Mouse (Mus musculus): ENCODE data around the gene Cnnm4. TPM values are rescaled to one million over a fixed set of nuclear protein-coding genes. Genes with fewer than 3 reads are reported as not detected.

The Cnnm4 gene
- total and polyA plus RNA-seq, 3 experiments, result 3.1 to 8.6 (median 4.5) TPM

- H3K4me3 ChIP-seq (ENCODE audit: low read depth, low read length), result no peak overlapping the region
- DNase-seq (ENCODE audit: low spot score), result no peak
- peaks cover 26% of the 10 kb centered on the region for H3K36me3 ChIP-seq (replicated peaks)
- H3K9me3 ChIP-seq (replicated peaks), result no peaks in the 10 kb centered on the region
- ATAC-seq (ENCODE audit: extremely low read depth, insufficient number of reproducible peaks, low FRiP score, poor library complexity, severe bottlenecking), result no peak
- peaks cover 25% of the 10 kb centered on the region for H3K4me1 ChIP-seq (ENCODE audit: insufficient read depth, low read depth, low read length)
- no peaks in the 10 kb centered on the region for H3K27me3 ChIP-seq (ENCODE audit: insufficient read depth, low read length)
- TF ChIP-seq CTCF (IDR thresholded peaks at IDR 0.05; ENCODE audit: low read depth, low read length) (no peak), GATA2 (IDR thresholded peaks at IDR 0.05; ENCODE audit: borderline replicate concordance, low read depth, low read length) (no peak), POLR2AphosphoS5 (IDR thresholded peaks at IDR 0.05; ENCODE audit: insufficient replicate concordance, low read depth, low read length) (no peak), GATA1 (IDR thresholded peaks at IDR 0.05; ENCODE audit: borderline replicate concordance, low read length) (no peak), TAL1 (conservative IDR thresholded peaks at IDR 0.05; ENCODE audit: low read depth, low read length) (no peak)
Measured at GRCm38 (mm10) chr1:36508238-36508637, 36.8 kb downstream of the Cnnm4 start.

- TF ChIP-seq TAL1 (conservative IDR thresholded peaks at IDR 0.05; ENCODE audit: low read depth, low read length) (no peak), CTCF (IDR thresholded peaks at IDR 0.05; ENCODE audit: low read depth, low read length) (peak; percentile 37; the same call in 1 of the 2 replicates)
- H3K4me1 ChIP-seq (ENCODE audit: insufficient read depth, low read depth, low read length), result peaks cover 52% of the 10 kb centered on the region
- peak within 1 kb of the TSS; percentile 84 for H3K4me3 ChIP-seq (ENCODE audit: low read depth, low read length)
- peaks cover 41% of the 10 kb centered on the region for H3K36me3 ChIP-seq (replicated peaks)
- ATAC-seq (ENCODE audit: extremely low read depth, insufficient number of reproducible peaks, low FRiP score, poor library complexity, severe bottlenecking), result peak; percentile 99
- H3K9me3 ChIP-seq (replicated peaks), result no peaks in the 10 kb centered on the region
- H3K27me3 ChIP-seq (ENCODE audit: insufficient read depth, low read length), result no peaks in the 10 kb centered on the region
- DNase-seq (ENCODE audit: low spot score), result peak; percentile 100
Measured at GRCm38 (mm10) chr1:36511289-36512021, 40.0 kb downstream of the Cnnm4 start, which contains the start of gene Cnnm3. Gene Cnnm3 (plus strand): TSS chr1:36511867.

GRCm38 (mm10) chr1:36512089-36512965 is 40.9 kb downstream of the Cnnm4 start:
- ATAC-seq (ENCODE audit: extremely low read depth, insufficient number of reproducible peaks, low FRiP score, poor library complexity, severe bottlenecking) (no peak), DNase-seq (ENCODE audit: low spot score) (peak; percentile 80)
- Histone ChIP-seq H3K27me3 (ENCODE audit: insufficient read depth, low read length) (no peaks in the 10 kb centered on the region), H3K9me3 (replicated peaks) (no peaks in the 10 kb centered on the region), H3K36me3 (replicated peaks) (peaks cover 43% of the 10 kb centered on the region), H3K4me1 (ENCODE audit: insufficient read depth, low read depth, low read length) (peaks cover 57% of the 10 kb centered on the region), H3K4me3 (ENCODE audit: low read depth, low read length) (peak overlapping the region; percentile 84)
- TF ChIP-seq CTCF (IDR thresholded peaks at IDR 0.05; ENCODE audit: low read depth, low read length), result no peak
- TF ChIP-seq GATA2 (IDR thresholded peaks at IDR 0.05; ENCODE audit: borderline replicate concordance, low read depth, low read length), result no peak
- no peak for TF ChIP-seq TAL1 (conservative IDR thresholded peaks at IDR 0.05; ENCODE audit: low read depth, low read length)
- TF ChIP-seq POLR2AphosphoS5 (IDR thresholded peaks at IDR 0.05; ENCODE audit: insufficient replicate concordance, low read depth, low read length), result no peak; the same call in 1 of the 2 replicates
- no peak for TF ChIP-seq GATA1 (IDR thresholded peaks at IDR 0.05; ENCODE audit: borderline replicate concordance, low read length)

- TF ChIP-seq GATA2 (IDR thresholded peaks at IDR 0.05; ENCODE audit: borderline replicate concordance, low read depth, low read length) (no peak), POLR2AphosphoS5 (IDR thresholded peaks at IDR 0.05; ENCODE audit: insufficient replicate concordance, low read depth, low read length) (no peak), CTCF (IDR thresholded peaks at IDR 0.05; ENCODE audit: low read depth, low read length) (no peak), GATA1 (IDR thresholded peaks at IDR 0.05; ENCODE audit: borderline replicate concordance, low read length) (no peak), TAL1 (conservative IDR thresholded peaks at IDR 0.05; ENCODE audit: low read depth, low read length) (no peak)
- Histone ChIP-seq H3K4me1 (ENCODE audit: insufficient read depth, low read depth, low read length) (peaks cover 55% of the 10 kb centered on the region), H3K9me3 (replicated peaks) (no peaks in the 10 kb centered on the region), H3K4me3 (ENCODE audit: low read depth, low read length) (peak overlapping the region; percentile 84), H3K36me3 (replicated peaks) (peaks cover 44% of the 10 kb centered on the region), H3K27me3 (ENCODE audit: insufficient read depth, low read length) (no peaks in the 10 kb centered on the region)
- DNase-seq (ENCODE audit: low spot score), result no peak
- ATAC-seq (ENCODE audit: extremely low read depth, insufficient number of reproducible peaks, low FRiP score, poor library complexity, severe bottlenecking), result no peak
Measured at GRCm38 (mm10) chr1:36512966-36513280, 41.5 kb downstream of the Cnnm4 start.

DNA sequence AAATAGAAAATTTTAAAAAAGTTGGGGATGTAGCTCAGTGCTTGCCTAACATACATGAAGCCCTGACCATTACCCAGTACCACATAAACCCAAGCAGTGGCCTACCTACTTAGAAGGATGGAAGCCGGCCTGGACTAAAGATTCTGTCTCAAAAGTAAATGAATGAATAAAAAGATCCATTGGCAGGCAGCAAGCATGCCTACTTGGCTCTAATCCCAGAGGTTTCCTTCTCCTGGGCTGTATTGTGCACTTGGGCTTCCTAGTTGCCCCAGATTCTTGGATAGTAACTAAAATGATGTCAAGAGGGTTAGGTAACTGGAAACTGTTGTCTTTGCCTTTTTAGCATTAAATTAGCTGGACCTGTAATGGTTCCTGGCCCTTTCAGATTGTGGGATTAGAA is 41.9 kb downstream of the Cnnm4 start:
- H3K4me3 ChIP-seq (ENCODE audit: low read depth, low read length), result peak overlapping the region; percentile 84
- TF ChIP-seq CTCF (IDR thresholded peaks at IDR 0.05; ENCODE audit: low read depth, low read length) (no peak), GATA1 (IDR thresholded peaks at IDR 0.05; ENCODE audit: borderline replicate concordance, low read length) (no peak), POLR2AphosphoS5 (IDR thresholded peaks at IDR 0.05; ENCODE audit: insufficient replicate concordance, low read depth, low read length) (no peak), TAL1 (conservative IDR thresholded peaks at IDR 0.05; ENCODE audit: low read depth, low read length) (no peak), GATA2 (IDR thresholded peaks at IDR 0.05; ENCODE audit: borderline replicate concordance, low read depth, low read length) (no peak)
- peaks cover 48% of the 10 kb centered on the region for H3K36me3 ChIP-seq (replicated peaks)
- H3K27me3 ChIP-seq (ENCODE audit: insufficient read depth, low read length), result no peaks in the 10 kb centered on the region
- ATAC-seq (ENCODE audit: extremely low read depth, insufficient number of reproducible peaks, low FRiP score, poor library complexity, severe bottlenecking) (no peak), DNase-seq (ENCODE audit: low spot score) (no peak)
- H3K9me3 ChIP-seq (replicated peaks), result no peaks in the 10 kb centered on the region
- H3K4me1 ChIP-seq (ENCODE audit: insufficient read depth, low read depth, low read length), result peaks cover 55% of the 10 kb centered on the region

GRCm38 (mm10) chr1:36513718-36514117 is 42.3 kb downstream of the Cnnm4 start:
- ATAC-seq (ENCODE audit: extremely low read depth, insufficient number of reproducible peaks, low FRiP score, poor library complexity, severe bottlenecking), result no peak
- no peak for DNase-seq (ENCODE audit: low spot score)
- TF ChIP-seq CTCF (IDR thresholded peaks at IDR 0.05; ENCODE audit: low read depth, low read length) (peak; percentile 47), TAL1 (conservative IDR thresholded peaks at IDR 0.05; ENCODE audit: low read depth, low read length) (no peak), GATA2 (IDR thresholded peaks at IDR 0.05; ENCODE audit: borderline replicate concordance, low read depth, low read length) (no peak), POLR2AphosphoS5 (IDR thresholded peaks at IDR 0.05; ENCODE audit: insufficient replicate concordance, low read depth, low read length) (no peak)
- no peaks in the 10 kb centered on the region for H3K27me3 ChIP-seq (ENCODE audit: insufficient read depth, low read length)
- H3K4me1 ChIP-seq (ENCODE audit: insufficient read depth, low read depth, low read length), result peaks cover 58% of the 10 kb centered on the region
- H3K4me3 ChIP-seq (ENCODE audit: low read depth, low read length), result no peak overlapping the region; the same call in 1 of the 2 replicates
- H3K36me3 ChIP-seq (replicated peaks), result peaks cover 52% of the 10 kb centered on the region
- H3K9me3 ChIP-seq (replicated peaks), result no peaks in the 10 kb centered on the region

Measured in G1E (cell line).